Mouse (Mus musculus) liver, embryonic 13.5 days (tissue): ENCODE data around the gene Zdhhc24. TPM values are rescaled to one million over a fixed set of nuclear protein-coding genes. Genes with fewer than 3 reads are reported as not detected.

ENCODE experiments used
- ATAC-seq: fragments of 200-750 bp; cut with Nextera tagmentation; 2 replicates; pipeline ENCODE4 v1.8.0; 2017; ENCODE audit warnings: low read depth, mild to moderate bottlenecking, moderate number of reproducible peaks, moderate library complexity
- DNase-seq: peaks from one replicate; pipeline ENCODE4 v3.0.0; 2022
- H3K27ac ChIP-seq: fragments of 300-500 bp; sonication (generic); 2 replicates; pipeline ENCODE4 v1.5.1; 2015; ENCODE audit warnings: moderate library complexity, mild to moderate bottlenecking, inconsistent platforms
- H3K27me3 ChIP-seq: fragments of 300-500 bp; sonication (generic); 2 replicates; pipeline ENCODE4 v1.6.1; 2015; ENCODE audit warnings: mild to moderate bottlenecking, inconsistent platforms
- H3K36me3 ChIP-seq: fragments of 300-500 bp; sonication (generic); 2 replicates; pipeline ENCODE4 v1.6.1; 2015; ENCODE audit warnings: mild to moderate bottlenecking, inconsistent platforms
- H3K4me1 ChIP-seq: fragments of 300-500 bp; sonication (generic); replicated peaks from 2 replicates; pipeline ENCODE4 v1.6.1; 2015; ENCODE audit warnings: inconsistent platforms
- H3K4me2 ChIP-seq: fragments of 300-500 bp; sonication (generic); 2 replicates; pipeline ENCODE4 v1.6.1; 2015; ENCODE audit warnings: inconsistent platforms, mild to moderate bottlenecking, moderate library complexity
- H3K4me3 ChIP-seq: fragments of 300-500 bp; sonication (generic); replicated peaks from 2 replicates; pipeline ENCODE4 v1.5.1; 2015; ENCODE audit warnings: mild to moderate bottlenecking, inconsistent platforms
- H3K9ac ChIP-seq: fragments of 300-500 bp; sonication (generic); 2 replicates; pipeline ENCODE4 v1.6.1; 2015; ENCODE audit warnings: mild to moderate bottlenecking, inconsistent platforms
- H3K9me3 ChIP-seq: fragments of 300-500 bp; sonication (generic); replicated peaks from 2 replicates; pipeline ENCODE4 v1.6.1; 2016; ENCODE audit warnings: inconsistent platforms
- WGBS: fragments of 180-500 bp; shearing (Covaris S2); methylation state at CpG from one replicate; pipeline ENCODE4 v1.1.7; 2015; ENCODE audit not compliant: insufficient replicate concordance; 5-methylcytosine and 5-hydroxymethylcytosine counted together
- polyA plus RNA-seq: library from polyadenylated mRNA; unstranded; fragments of >200 nt; fragmentation: Nextera tagmentation; extraction: Ambion mirVana; gene quantifications from 2 replicates; pipeline ENCODE4 v1.2.1, GENCODE M21; 2015

The Zdhhc24 gene
- polyA plus RNA-seq, result 11.2 and 11.5 TPM in 2 replicates

DNA sequence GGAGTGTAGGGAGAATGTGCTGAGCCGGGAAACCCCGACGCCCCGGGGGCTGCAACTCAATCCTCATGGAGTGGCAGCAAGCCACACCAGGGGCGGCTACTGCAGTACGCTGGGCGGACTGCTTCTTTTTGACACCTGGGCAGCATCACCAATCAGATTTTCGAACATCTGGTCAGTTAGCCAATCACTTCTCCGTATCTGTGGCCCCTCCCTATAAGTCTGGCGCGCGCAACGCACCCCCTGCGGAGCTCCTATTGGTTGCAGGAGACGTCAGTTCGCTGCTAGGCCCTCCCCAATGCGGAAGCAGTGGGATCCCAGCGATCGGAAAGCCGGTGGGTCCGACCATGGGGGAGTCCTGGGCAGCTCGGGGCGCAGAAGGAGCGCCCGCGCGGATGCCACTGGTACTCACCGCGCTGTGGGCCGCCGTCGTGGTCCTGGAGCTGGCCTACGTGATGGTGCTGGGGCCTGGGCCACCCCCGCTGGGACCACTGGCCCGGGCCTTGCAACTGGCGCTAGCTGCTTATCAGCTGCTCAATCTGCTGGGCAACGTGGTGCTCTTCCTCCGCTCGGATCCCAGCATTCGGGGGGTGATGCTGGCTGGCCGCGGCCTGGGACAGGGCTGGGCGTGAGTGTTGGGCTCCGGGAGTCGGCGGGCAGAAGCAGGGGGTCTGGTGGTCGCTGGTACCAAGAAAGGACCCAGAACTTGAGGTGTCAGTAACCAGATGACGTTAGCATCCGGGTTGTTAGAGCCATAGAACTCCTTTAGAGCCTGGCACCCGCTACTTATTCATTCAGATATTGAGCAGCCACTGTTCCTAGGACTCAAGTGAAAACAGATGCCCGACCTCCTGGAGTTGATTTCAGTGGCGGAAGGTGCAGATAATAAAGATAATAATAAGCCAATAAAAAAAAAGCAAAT lies at the start of gene Zdhhc24:
TSS of gene Zdhhc24 (plus strand) at position 264 of the 919 bp plus-strand sequence.
- Histone ChIP-seq H3K4me3 (peak within 1 kb of the TSS; percentile 96), H3K27me3 (peaks cover 19% of the 10 kb centered on the region), H3K4me1 (peaks cover 62% of the 10 kb centered on the region), H3K36me3 (peaks cover 36% of the 10 kb centered on the region), H3K4me2 (peak within 1 kb of the TSS; percentile 79), H3K27ac (peak within 1 kb of the TSS; percentile 88), H3K9ac (peak within 1 kb of the TSS; percentile 96), H3K9me3 (no peaks in the 10 kb centered on the region)
- WGBS, result under 1% methylated on average over 52 of the region's 52 CpGs
- ATAC-seq (peak; percentile 98), DNase-seq (peak; percentile 96)

DNA sequence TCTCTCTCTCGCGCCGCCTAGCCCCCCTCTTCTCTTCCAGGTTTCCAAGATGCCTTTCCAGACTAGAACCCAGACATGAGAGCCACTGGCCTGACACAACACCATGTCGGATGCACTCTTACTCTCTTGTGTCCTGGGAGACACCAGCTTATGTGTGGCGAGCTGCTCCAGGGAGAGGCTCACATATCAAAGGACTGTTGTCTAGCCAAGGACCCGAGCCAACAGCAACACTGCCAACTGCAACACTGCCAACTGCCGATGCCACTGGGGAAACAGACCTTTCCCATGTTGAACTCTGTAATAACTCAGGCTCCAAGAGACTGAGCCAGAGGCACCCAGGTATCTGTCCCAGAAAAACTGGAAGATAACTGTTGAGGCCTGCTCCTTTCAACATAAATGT lies 49.3 kb upstream of the Zdhhc24 start:
- H3K4me3 ChIP-seq, result no peak overlapping the region
- DNase-seq, result no peak
- H3K36me3 ChIP-seq, result peaks cover 52% of the 10 kb centered on the region
- no peak overlapping the region for H3K4me2 ChIP-seq
- peaks cover 10% of the 10 kb centered on the region; the same call in 1 of the 2 replicates for H3K4me1 ChIP-seq
- no peak overlapping the region for H3K27ac ChIP-seq
- H3K9ac ChIP-seq, result no peak overlapping the region
- H3K9me3 ChIP-seq, result no peaks in the 10 kb centered on the region
- ATAC-seq, result no peak
- 82% methylated on average over 7 of the region's 7 CpGs for WGBS
- H3K27me3 ChIP-seq, result no peaks in the 10 kb centered on the region

DNA sequence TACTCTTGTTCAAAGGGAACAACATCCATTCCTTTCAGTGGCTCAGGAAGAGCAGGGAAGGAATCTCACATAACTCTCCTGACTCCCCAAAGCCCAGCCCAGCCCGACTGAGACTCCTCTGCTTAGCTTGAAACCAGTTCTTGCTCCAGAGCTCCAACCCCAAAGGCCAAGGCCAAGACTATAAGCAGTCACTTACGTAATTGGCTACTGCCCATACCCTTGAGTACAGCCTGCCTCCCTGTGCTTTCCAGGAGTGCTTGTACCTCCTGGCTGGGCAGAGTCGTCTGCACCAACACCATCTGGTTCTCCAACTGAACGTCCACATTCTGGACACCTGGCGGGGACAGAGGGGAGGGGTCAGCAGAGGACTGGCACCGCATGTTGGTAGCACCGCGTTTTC lies 44.5 kb upstream of the Zdhhc24 start:
- H3K4me3 ChIP-seq, result no peak overlapping the region
- peaks cover 27% of the 10 kb centered on the region for H3K36me3 ChIP-seq
- no peaks in the 10 kb centered on the region for H3K9me3 ChIP-seq
- no peak for DNase-seq
- H3K27ac ChIP-seq, result no peak overlapping the region
- ATAC-seq, result no peak
- no peak overlapping the region for H3K4me2 ChIP-seq
- no peaks in the 10 kb centered on the region for H3K27me3 ChIP-seq
- H3K4me1 ChIP-seq, result peaks cover 40% of the 10 kb centered on the region
- H3K9ac ChIP-seq, result no peak overlapping the region
- 83% methylated on average over 8 of the region's 8 CpGs for WGBS

DNA sequence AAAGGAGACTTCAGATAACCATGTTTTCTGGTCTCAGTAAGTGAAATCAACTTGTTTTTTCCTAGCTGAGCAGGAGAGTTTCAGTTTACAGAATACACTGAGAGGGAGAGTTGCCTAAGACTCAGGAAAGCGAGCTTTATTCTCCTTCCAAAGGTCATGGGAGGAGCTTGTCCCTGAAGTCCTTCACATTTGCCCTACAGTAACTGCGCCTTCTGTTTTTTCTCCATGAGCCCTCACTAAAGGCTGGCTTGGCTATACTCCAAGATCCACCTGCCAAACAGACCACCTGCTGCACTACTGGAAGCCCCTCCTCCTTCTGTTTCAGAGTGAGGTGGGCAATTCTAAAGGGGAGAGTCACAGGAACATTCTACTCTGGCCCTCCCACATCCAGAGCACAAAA lies 42.4 kb upstream of the Zdhhc24 start:
- no peak overlapping the region for H3K4me2 ChIP-seq
- H3K27me3 ChIP-seq, result peaks cover 16% of the 10 kb centered on the region
- no peak overlapping the region for H3K4me3 ChIP-seq
- DNase-seq, result no peak
- 71% methylated on average over 2 of the region's 2 CpGs for WGBS
- H3K36me3 ChIP-seq, result peaks cover 19% of the 10 kb centered on the region
- peak overlapping the region; percentile 58 for H3K27ac ChIP-seq
- no peak for ATAC-seq
- peaks cover 54% of the 10 kb centered on the region for H3K4me1 ChIP-seq
- H3K9ac ChIP-seq, result no peak overlapping the region
- H3K9me3 ChIP-seq, result no peaks in the 10 kb centered on the region

- Histone ChIP-seq H3K9ac (no peak overlapping the region), H3K9me3 (no peaks in the 10 kb centered on the region), H3K27ac (no peak overlapping the region), H3K36me3 (peaks cover 18% of the 10 kb centered on the region), H3K4me3 (no peak overlapping the region), H3K4me2 (no peak overlapping the region), H3K27me3 (peaks cover 25% of the 10 kb centered on the region), H3K4me1 (peaks cover 56% of the 10 kb centered on the region)
- DNase-seq, result no peak
- WGBS, result 86% methylated on average over 6 of the region's 6 CpGs
- no peak for ATAC-seq
These were observed 41.4 kb upstream of the Zdhhc24 start for GRCm38 (mm10) chr19:4837049-4837448.

GRCm38 (mm10) chr19:4838526-4839140 lies 39.8 kb upstream of the Zdhhc24 start:
- Histone ChIP-seq H3K4me1 (peaks cover 56% of the 10 kb centered on the region), H3K36me3 (peaks cover 6% of the 10 kb centered on the region; the same call in 1 of the 2 replicates), H3K27me3 (peaks cover 37% of the 10 kb centered on the region), H3K9ac (peak overlapping the region; percentile 84), H3K27ac (peak overlapping the region; percentile 80), H3K9me3 (no peaks in the 10 kb centered on the region), H3K4me3 (peak overlapping the region; percentile 74), H3K4me2 (peak overlapping the region; percentile 96)
- peak; percentile 45 for ATAC-seq
- no peak for DNase-seq
- 31% methylated on average over 10 of the region's 10 CpGs for WGBS

DNA sequence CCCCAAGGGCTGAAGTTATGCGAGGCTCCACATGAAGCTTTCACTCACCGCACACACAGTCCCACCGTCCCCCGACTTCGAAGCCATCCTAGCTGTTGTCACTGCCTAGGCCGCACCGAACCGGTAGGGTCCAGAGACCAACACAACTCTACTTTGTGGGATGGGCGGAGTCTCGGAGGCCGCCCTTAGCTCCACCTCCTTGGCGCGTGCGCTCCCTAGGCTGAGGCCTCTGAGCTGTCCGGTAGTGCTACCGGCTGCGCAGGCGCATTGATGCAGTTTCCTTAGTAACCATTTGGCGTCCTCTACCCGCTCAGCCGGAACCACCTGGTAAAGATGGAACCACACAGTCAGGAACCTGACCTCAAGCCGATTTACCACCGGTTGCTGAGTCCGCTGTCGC lies 39.3 kb upstream of the Zdhhc24 start, which contains the start of the genes Ccs and Ccdc87:
TSS of gene Ccs (minus strand) at position 184 of the 400 bp plus-strand sequence.
TSS of gene Ccdc87 (plus strand) at position 218 of the 400 bp plus-strand sequence.
- WGBS, result under 1% methylated on average over 25 of the region's 25 CpGs

GRCm38 (mm10) chr19:4840848-4841247 lies 37.6 kb upstream of the Zdhhc24 start:
- Histone ChIP-seq H3K27me3 (peaks cover 41% of the 10 kb centered on the region), H3K4me3 (no peak overlapping the region), H3K36me3 (0 out of 2 replicates have a peak, but pooled peaks cover 2% of the 10 kb centered on the region), H3K9ac (no peak overlapping the region), H3K9me3 (no peaks in the 10 kb centered on the region), H3K27ac (no peak overlapping the region), H3K4me1 (peaks cover 51% of the 10 kb centered on the region), H3K4me2 (no peak overlapping the region)
- DNase-seq (no peak), ATAC-seq (no peak)
- 59% methylated on average over 9 of the region's 9 CpGs for WGBS

More for the DNA sequence above, 39.3 kb upstream of the Zdhhc24 start, which contains the start of the genes Ccs and Ccdc87:
- ATAC-seq (peak; percentile 99), DNase-seq (peak; percentile 95)
- H3K4me2 ChIP-seq, result peak within 1 kb of the TSS; percentile 96
- peaks cover 5% of the 10 kb centered on the region; the same call in 1 of the 2 replicates for H3K36me3 ChIP-seq
- peak within 1 kb of the TSS; percentile 84 for H3K9ac ChIP-seq
- peak within 1 kb of the TSS; percentile 74 for H3K4me3 ChIP-seq
- peaks cover 37% of the 10 kb centered on the region for H3K27me3 ChIP-seq
- peak within 1 kb of the TSS; percentile 80 for H3K27ac ChIP-seq
- H3K4me1 ChIP-seq, result peaks cover 56% of the 10 kb centered on the region
- no peaks in the 10 kb centered on the region for H3K9me3 ChIP-seq

DNA sequence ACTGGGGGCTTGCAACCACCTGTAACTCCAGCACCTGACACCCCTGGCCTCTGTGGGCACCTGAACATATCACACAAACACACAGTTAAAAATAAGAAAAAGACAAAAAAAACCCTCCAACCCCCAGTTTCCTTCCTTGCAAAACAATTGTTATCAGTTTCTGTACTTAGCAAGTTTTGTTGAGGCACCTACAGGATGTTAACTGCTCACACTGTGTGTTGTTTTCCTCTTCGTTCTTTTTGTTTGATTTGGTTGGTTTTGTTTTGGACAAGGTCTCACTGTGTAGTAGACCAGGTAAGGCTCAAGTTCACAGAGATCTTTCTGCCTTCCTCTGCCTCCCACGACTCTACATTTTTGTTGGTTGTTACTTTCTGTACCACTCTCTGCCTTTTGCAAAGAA lies 35.9 kb upstream of the Zdhhc24 start:
- Histone ChIP-seq H3K9ac (no peak overlapping the region), H3K4me2 (no peak overlapping the region), H3K9me3 (no peaks in the 10 kb centered on the region), H3K36me3 (no peaks in the 10 kb centered on the region), H3K4me3 (no peak overlapping the region), H3K27me3 (peaks cover 48% of the 10 kb centered on the region), H3K27ac (no peak overlapping the region), H3K4me1 (peaks cover 40% of the 10 kb centered on the region)
- no peak for DNase-seq
- 48% methylated on average over 2 of the region's 2 CpGs for WGBS
- no peak for ATAC-seq

DNA sequence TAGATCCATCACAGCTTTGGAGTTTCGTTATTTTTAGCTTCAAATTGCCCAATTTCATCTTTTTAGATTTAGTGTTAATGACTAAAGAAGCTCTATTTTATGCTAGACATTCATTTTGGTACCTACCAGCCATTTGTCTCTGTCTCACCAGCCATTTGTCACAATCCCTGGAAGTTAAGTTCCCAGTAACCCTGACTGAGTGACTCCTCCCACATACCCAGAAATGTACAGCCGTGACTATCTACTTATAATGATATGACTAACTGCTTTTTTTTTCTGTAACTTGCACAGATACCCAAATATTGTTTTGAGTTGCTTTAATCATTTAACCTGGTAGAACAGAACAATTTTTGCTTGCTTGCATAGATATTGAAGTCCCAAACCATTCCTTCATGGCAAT lies 32.6 kb upstream of the Zdhhc24 start:
- ATAC-seq (no peak), DNase-seq (no peak)
- peaks cover 12% of the 10 kb centered on the region for H3K4me1 ChIP-seq
- H3K9ac ChIP-seq, result no peak overlapping the region
- 32% methylated on average over 2 of the region's 2 CpGs for WGBS
- no peak overlapping the region for H3K27ac ChIP-seq
- no peak overlapping the region for H3K4me3 ChIP-seq
- H3K36me3 ChIP-seq, result no peaks in the 10 kb centered on the region
- H3K9me3 ChIP-seq, result no peaks in the 10 kb centered on the region
- H3K27me3 ChIP-seq, result peaks cover 58% of the 10 kb centered on the region
- H3K4me2 ChIP-seq, result no peak overlapping the region

DNA sequence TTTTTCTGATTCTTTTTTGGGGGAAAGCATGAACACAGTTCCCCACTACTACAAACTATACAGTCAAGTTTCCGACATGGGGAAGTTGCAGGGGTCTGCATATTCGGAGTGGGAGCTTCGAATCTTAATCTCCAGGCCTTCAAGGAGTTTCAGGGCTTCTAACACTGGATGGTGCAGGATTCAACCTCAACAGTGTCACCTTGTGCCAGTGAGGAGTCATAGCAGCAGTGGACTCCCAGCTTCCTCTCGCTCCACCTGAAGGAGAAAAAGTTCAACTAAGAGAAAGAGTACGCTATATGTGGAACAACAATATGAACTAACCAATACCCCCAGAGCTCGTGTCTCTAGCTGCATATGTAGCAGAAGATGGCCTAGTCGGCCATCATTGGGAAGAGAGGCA lies 31.0 kb upstream of the Zdhhc24 start:
- no peak overlapping the region for H3K4me2 ChIP-seq
- H3K27me3 ChIP-seq, result peaks cover 55% of the 10 kb centered on the region
- WGBS, result 29% methylated on average over 7 of the region's 7 CpGs
- H3K36me3 ChIP-seq, result no peaks in the 10 kb centered on the region
- no peak for DNase-seq
- H3K4me1 ChIP-seq, result peaks cover 8% of the 10 kb centered on the region; the same call in 1 of the 2 replicates
- no peak for ATAC-seq
- no peaks in the 10 kb centered on the region for H3K9me3 ChIP-seq
- H3K27ac ChIP-seq, result no peak overlapping the region
- H3K9ac ChIP-seq, result no peak overlapping the region
- no peak overlapping the region for H3K4me3 ChIP-seq
